Mouse (Mus musculus) spleen, postnatal 14 days (tissue): ENCODE results near the gene Lamb3.

ENCODE experiments used
- DNase-seq, 2 experiments: peaks; one replicate each; pipeline ENCODE4 v3.0.0; 2021 to 2022; ENCODE audit warnings: low spot score in 2 of 2

Lamb3 gene

GRCm38 (mm10) chr1:193207503-193207902 lies at the start of gene Lamb3:
TSS of gene Lamb3 (plus strand) at chr1:193207699.
- DNase-seq: no peak

- no peak for DNase-seq
Measured at GRCm38 (mm10) chr1:193159163-193159562, 48.3 kb upstream of the Lamb3 start.

- DNase-seq: no peak
Measured at GRCm38 (mm10) chr1:193159613-193160012, 47.9 kb upstream of the Lamb3 start.

- peak; percentile 40 for DNase-seq
Measured at GRCm38 (mm10) chr1:193160317-193161032, 47.0 kb upstream of the Lamb3 start.

- DNase-seq: no peak
Measured at GRCm38 (mm10) chr1:193167746-193168145, 39.8 kb upstream of the Lamb3 start, which contains the start of gene A130010J15Rik. TSS of gene A130010J15Rik (plus strand) at chr1:193168046.

- DNase-seq: no peak
Measured at GRCm38 (mm10) chr1:193169228-193169627, 38.3 kb upstream of the Lamb3 start.

GRCm38 (mm10) chr1:193169856-193170255 lies 37.6 kb upstream of the Lamb3 start:
- DNase-seq: no peak

- DNase-seq: peak; percentile 87 to 90
Measured at GRCm38 (mm10) chr1:193172991-193173809, 34.3 kb upstream of the Lamb3 start.

GRCm38 (mm10) chr1:193173810-193174129 lies 33.7 kb upstream of the Lamb3 start:
- DNase-seq: no peak

- no peak for DNase-seq
Measured at GRCm38 (mm10) chr1:193174143-193174733, 33.3 kb upstream of the Lamb3 start.

GRCm38 (mm10) chr1:193181104-193181503 lies 26.4 kb upstream of the Lamb3 start:
- no peak for DNase-seq

GRCm38 (mm10) chr1:193188257-193188656 lies 19.2 kb upstream of the Lamb3 start:
- DNase-seq: no peak

- peak in 1 of 2 experiments; percentile 42 for DNase-seq
Measured at GRCm38 (mm10) chr1:193189151-193189621, 18.3 kb upstream of the Lamb3 start.

- DNase-seq: no peak
Measured at GRCm38 (mm10) chr1:193189771-193190170, 17.7 kb upstream of the Lamb3 start.

- no peak for DNase-seq
Measured at GRCm38 (mm10) chr1:193191675-193192283, 15.7 kb upstream of the Lamb3 start.

GRCm38 (mm10) chr1:193194416-193195140 lies 12.9 kb upstream of the Lamb3 start:
- no peak for DNase-seq

- no peak for DNase-seq
Measured at GRCm38 (mm10) chr1:193195169-193195810, 12.2 kb upstream of the Lamb3 start.

GRCm38 (mm10) chr1:193197494-193198205 lies 9.8 kb upstream of the Lamb3 start:
- DNase-seq: no peak

GRCm38 (mm10) chr1:193198312-193198711 lies 9.2 kb upstream of the Lamb3 start:
- no peak for DNase-seq
